8 mouse cellular contexts compared by ENCODE assay signal in genomic region chr5:52833005-52833404, GRCm38 (mm10). TPM values are rescaled to one million over a fixed set of nuclear protein-coding genes. Genes with fewer than 3 reads are reported as not detected.
A peak's percentile ranks its signal among the peaks of the same experiment; 100 is the strongest.
DNase-seq lines count a peak whose midpoint lies in the region; ATAC-seq and TF ChIP-seq lines count a peak whose summit lies in the region.

No protein-coding gene starts in this region.

- peak overlapping the region; percentile 94 for H3K27ac ChIP-seq in heart, embryonic 13.5 days (replicated peaks)
- peak overlapping the region; percentile 83 for H3K27ac ChIP-seq in limb, embryonic 14.5 days (replicated peaks; ENCODE audit: low read depth, low read length)
- peak overlapping the region; percentile 84 for H3K27ac ChIP-seq in midbrain, embryonic 16.5 days (ENCODE audit: low read length)

- peak; percentile 55 for DNase-seq in c-Kit-positive CD71-positive TER-119-negative erythroid progenitor cells, embryonic 14.5 days (ENCODE audit: low read depth)
- no peak for DNase-seq in limb, embryonic 14.5 days (ENCODE audit: low spot score)
- no peak for DNase-seq in left cerebral cortex, adult 8-10 months (ENCODE audit: low spot score in 2 of 2)
- no peak for DNase-seq in layer of hippocampus, adult 18-20 months (ENCODE audit: low spot score in 2 of 2)

- H3K4me1 ChIP-seq in megakaryocyte, embryonic 14.5 days: peaks cover 33% of the 10 kb centered on the region
- peaks cover 27% of the 10 kb centered on the region for H3K4me1 ChIP-seq in heart, embryonic 13.5 days
- H3K4me1 ChIP-seq in limb, embryonic 14.5 days (ENCODE audit: control insufficient read depth, insufficient read depth, low read length): peaks cover 9% of the 10 kb centered on the region
- peaks cover 20% of the 10 kb centered on the region for H3K4me1 ChIP-seq in midbrain, embryonic 16.5 days (ENCODE audit: control insufficient read depth, insufficient read depth, low read length)

- H3K4me3 ChIP-seq in megakaryocyte, embryonic 14.5 days (replicated peaks): peak overlapping the region; percentile 95
- peak overlapping the region; percentile 89 for H3K4me3 ChIP-seq in heart, embryonic 13.5 days
- peak overlapping the region; percentile 69 for H3K4me3 ChIP-seq in limb, embryonic 14.5 days (replicated peaks; ENCODE audit: low read length)
- H3K4me3 ChIP-seq in midbrain, embryonic 16.5 days (ENCODE audit: low read depth, low read length): peak overlapping the region; percentile 66

- no peak for ATAC-seq in megakaryocyte, adult 5-6 weeks (ENCODE audit: poor library complexity, severe bottlenecking)
- ATAC-seq in heart, embryonic 13.5 days (ENCODE audit: extremely low read depth, insufficient number of reproducible peaks, low FRiP score, low TSS enrichment): no peak
- ATAC-seq in limb, embryonic 14.5 days (ENCODE audit: low FRiP score, low read depth): no peak
- peak; percentile 2; the same call in 1 of the 2 replicates for ATAC-seq in midbrain, embryonic 16.5 days

- no peak for TF ChIP-seq POLR2A in limb, embryonic 14.5 days (IDR thresholded peaks at IDR 0.05; ENCODE audit: borderline replicate concordance, extremely low read depth, insufficient read depth, insufficient read length)

- no peaks in the 10 kb centered on the region for H3K27me3 ChIP-seq in megakaryocyte, embryonic 14.5 days (replicated peaks)
- no peaks in the 10 kb centered on the region for H3K27me3 ChIP-seq in heart, embryonic 13.5 days (replicated peaks)
- no peaks in the 10 kb centered on the region for H3K27me3 ChIP-seq in limb, embryonic 14.5 days (ENCODE audit: control insufficient read depth, insufficient read depth, low read length)
- no peaks in the 10 kb centered on the region for H3K27me3 ChIP-seq in midbrain, embryonic 16.5 days (ENCODE audit: control insufficient read depth, insufficient read depth, low read depth, low read length)

- H3K9ac ChIP-seq in heart, embryonic 13.5 days: peak overlapping the region; percentile 79
- H3K9ac ChIP-seq in limb, embryonic 14.5 days (ENCODE audit: low read depth, low read length, severe bottlenecking): peak overlapping the region; percentile 46; the same call in 1 of the 2 replicates
- H3K9ac ChIP-seq in midbrain, embryonic 16.5 days (ENCODE audit: low read depth, low read length): peak overlapping the region; percentile 75

- 0 out of 2 replicates have a peak, but pooled peaks cover 4% of the 10 kb centered on the region for H3K9me3 ChIP-seq in megakaryocyte, embryonic 14.5 days
- H3K9me3 ChIP-seq in heart, embryonic 13.5 days: no peaks in the 10 kb centered on the region
- no peaks in the 10 kb centered on the region for H3K9me3 ChIP-seq in limb, embryonic 14.5 days (ENCODE audit: control insufficient read depth, low read length)
- no peaks in the 10 kb centered on the region for H3K9me3 ChIP-seq in midbrain, embryonic 16.5 days (replicated peaks; ENCODE audit: control insufficient read depth, low read length, poor library complexity, severe bottlenecking)

- peaks cover 28% of the 10 kb centered on the region for H3K36me3 ChIP-seq in megakaryocyte, embryonic 14.5 days (replicated peaks; ENCODE audit: low read length)
- peaks cover 35% of the 10 kb centered on the region for H3K36me3 ChIP-seq in heart, embryonic 13.5 days
- peaks cover 16% of the 10 kb centered on the region; the same call in 1 of the 2 replicates for H3K36me3 ChIP-seq in limb, embryonic 14.5 days (ENCODE audit: control insufficient read depth, insufficient read depth, low read length)
- no peaks in the 10 kb centered on the region; the same call in 1 of the 2 replicates for H3K36me3 ChIP-seq in midbrain, embryonic 16.5 days (ENCODE audit: control insufficient read depth, insufficient read depth, low read length)

- H3K4me2 ChIP-seq in heart, embryonic 13.5 days: peak overlapping the region; percentile 89
- H3K4me2 ChIP-seq in limb, embryonic 14.5 days (replicated peaks; ENCODE audit: low read depth, low read length, severe bottlenecking): peak overlapping the region; percentile 67
- peak overlapping the region; percentile 81 for H3K4me2 ChIP-seq in midbrain, embryonic 16.5 days (ENCODE audit: low read length)

RNA-seq across cellular contexts. Expression of gene Anapc4, which starts 0.8 kb away (rescaled TPM):
- 2.4 and 4.8 TPM in 2 replicates for polyA plus RNA-seq in megakaryocyte, embryonic 14.5 days (2012; ENCODE audit: insufficient read depth, low replicate concordance)
- total RNA-seq in megakaryocyte, adult 5-6 weeks (2015): 47.1 and 50.1 TPM in 2 replicates
- 60.6 and 77.7 TPM in 2 replicates for total RNA-seq in megakaryocyte, adult 5-6 weeks (2017)
- polyA plus RNA-seq in heart, embryonic 13.5 days (2015; fragmentation: Nextera tagmentation; extraction: Ambion mirVana): 65.8 and 71.1 TPM in 2 replicates
- polyA plus RNA-seq in limb, embryonic 14.5 days (2012; rRNA removed): 115 and 149 TPM in 2 replicates
- polyA plus RNA-seq in limb, embryonic 14.5 days (2014; fragmentation: Nextera tagmentation; extraction: Ambion mirVana): 118 and 129 TPM in 2 replicates
- polyA plus RNA-seq in midbrain, embryonic 16.5 days (2015; fragmentation: Nextera tagmentation; extraction: Ambion mirVana): 115 and 117 TPM in 2 replicates
- 10 to 100 TPM; 57.3 to 74.1 (median 67.4) TPM for total RNA-seq in left cerebral cortex, adult 8-10 months (2022)
- total RNA-seq in layer of hippocampus, adult 18-20 months (2021): 10 to 100 TPM; 68.2 to 68.8 TPM

RNA-seq across cellular contexts. Expression of gene Zcchc4, which starts 57.8 kb away (rescaled TPM):
- polyA plus RNA-seq in megakaryocyte, embryonic 14.5 days (2012; ENCODE audit: insufficient read depth, low replicate concordance): 1.9 TPM in 1 of 2 replicates, not detected in the other
- total RNA-seq in megakaryocyte, adult 5-6 weeks (2015): 12.1 and 16.4 TPM in 2 replicates
- total RNA-seq in megakaryocyte, adult 5-6 weeks (2017): 9.2 and 11.8 TPM in 2 replicates
- polyA plus RNA-seq in heart, embryonic 13.5 days (2015; fragmentation: Nextera tagmentation; extraction: Ambion mirVana): 10.3 and 10.9 TPM in 2 replicates
- 20.8 and 22.5 TPM in 2 replicates for polyA plus RNA-seq in limb, embryonic 14.5 days (2012; rRNA removed)
- 12.0 and 14.2 TPM in 2 replicates for polyA plus RNA-seq in limb, embryonic 14.5 days (2014; fragmentation: Nextera tagmentation; extraction: Ambion mirVana)
- 11.1 and 11.3 TPM in 2 replicates for polyA plus RNA-seq in midbrain, embryonic 16.5 days (2015; fragmentation: Nextera tagmentation; extraction: Ambion mirVana)
- total RNA-seq in left cerebral cortex, adult 8-10 months (2022): 10 to 100 TPM in 3 of 4 experiments, 1 to 10 TPM in 1; 9.9 to 12.4 (median 10.6) TPM
- 10 to 100 TPM in 1 of 2 experiments, 1 to 10 TPM in 1; 8.8 to 10.1 TPM for total RNA-seq in layer of hippocampus, adult 18-20 months (2021)

Comparison
In these comparisons a context has a peak if more than half of its experiments do, and no peak if none do; other contexts are left out.
1. RNA of gene Anapc4, which starts 0.8 kb away (polyA plus RNA-seq): 115 to 149 TPM in limb, embryonic 14.5 days, 115 to 117 TPM in midbrain, embryonic 16.5 days and 65.8 to 71.1 TPM in heart, embryonic 13.5 days; 2.4 to 4.8 TPM in megakaryocyte, embryonic 14.5 days; every median in the first group is over 10 times any median in the second.
2. Peak in every context shown above with its lines, with median percentiles within 50 percentile points of each other: H3K4me3 ChIP-seq, H3K27ac ChIP-seq, H3K4me2 ChIP-seq and H3K9ac ChIP-seq.